Mouse (Mus musculus): ENCODE results near the gene Tnnt2.

The Tnnt2 gene

DNA sequence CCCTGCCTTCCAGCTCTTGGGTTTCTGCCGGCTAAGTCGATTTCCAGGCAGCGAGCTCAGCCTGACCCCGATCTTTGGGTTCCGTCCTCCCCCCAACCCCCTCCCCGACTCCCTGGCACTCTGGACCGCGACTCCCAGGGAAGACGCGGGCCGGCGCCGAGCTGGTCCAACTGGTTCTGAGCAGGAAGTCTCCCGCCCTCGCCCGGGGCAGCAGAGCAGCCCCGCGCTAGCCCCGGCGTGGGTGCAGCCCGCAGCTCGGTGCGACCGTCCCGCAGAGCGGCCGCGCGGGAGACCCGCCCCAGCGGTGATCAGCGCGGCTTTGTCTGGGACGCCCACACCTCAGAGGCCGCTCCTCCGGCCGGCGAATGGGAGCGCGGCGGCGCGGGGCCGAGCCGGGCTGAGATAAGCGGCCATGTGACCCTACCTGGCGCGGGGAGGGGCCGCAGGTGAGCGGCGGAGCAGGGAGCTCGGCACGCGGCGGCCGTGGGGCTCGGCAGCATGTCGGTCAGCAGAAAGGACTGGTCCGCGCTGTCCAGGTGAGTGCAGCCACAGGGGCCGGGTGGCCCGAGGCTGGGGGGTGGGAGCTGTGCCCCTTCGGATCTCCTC is 17.6 kb upstream of the Tnnt2 start, which contains the start of gene Lad1:
TSS of gene Lad1 (plus strand) at position 118 of the 606 bp plus-strand sequence.
- DNase-seq (ENCODE audit: low spot score in 2 of 2), result no peak

DNA sequence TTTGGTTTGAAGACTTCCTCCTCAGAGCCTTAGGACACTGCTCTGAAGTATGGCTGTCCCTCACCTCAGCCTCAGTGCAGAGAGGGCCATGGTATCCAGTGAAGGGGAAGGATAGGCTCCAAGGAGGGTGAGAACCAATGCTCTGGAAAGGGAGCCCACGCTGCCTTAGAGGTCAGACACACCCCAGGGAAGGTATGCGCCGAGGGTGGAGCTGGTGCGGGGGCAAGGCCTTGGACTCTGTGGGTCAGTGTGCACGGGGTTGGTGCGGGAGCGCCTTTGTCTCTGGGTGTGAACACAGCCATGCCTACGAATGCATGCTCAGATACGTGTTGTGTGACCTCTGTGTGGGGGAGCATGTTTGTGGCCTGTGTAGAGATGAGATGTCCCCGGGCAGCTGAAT is 16.1 kb upstream of the Tnnt2 start:
- DNase-seq (ENCODE audit: low spot score in 2 of 2), result no peak

GRCm38 (mm10) chr1:135820736-135821364 is 15.3 kb upstream of the Tnnt2 start:
- no peak for DNase-seq (ENCODE audit: low spot score in 2 of 2)

DNA sequence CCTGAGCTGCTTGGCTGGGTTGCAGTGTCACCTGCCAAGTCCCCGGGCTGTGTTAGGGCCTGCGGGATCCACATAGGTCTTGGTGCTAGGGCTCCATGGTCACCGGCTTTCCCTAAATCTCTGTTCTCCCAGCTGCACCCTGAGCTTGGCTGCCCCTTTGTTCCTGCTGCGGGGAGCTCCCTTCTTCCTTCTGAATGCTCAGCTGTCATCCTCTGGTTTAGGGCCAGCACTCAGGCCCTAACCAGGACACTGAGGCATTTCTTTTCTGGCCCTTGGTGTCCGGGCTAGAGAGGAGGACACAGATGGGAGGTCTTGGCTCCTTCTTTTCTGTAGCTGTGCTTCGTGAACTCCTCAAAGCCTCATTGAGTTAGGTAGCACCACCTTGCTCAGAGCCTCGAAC is 14.4 kb upstream of the Tnnt2 start:
- DNase-seq (ENCODE audit: low spot score in 2 of 2), result no peak

GRCm38 (mm10) chr1:135828918-135829317 is 7.2 kb upstream of the Tnnt2 start:
- DNase-seq (ENCODE audit: low spot score in 2 of 2), result peak in 1 of 2 experiments; percentile 29

DNA sequence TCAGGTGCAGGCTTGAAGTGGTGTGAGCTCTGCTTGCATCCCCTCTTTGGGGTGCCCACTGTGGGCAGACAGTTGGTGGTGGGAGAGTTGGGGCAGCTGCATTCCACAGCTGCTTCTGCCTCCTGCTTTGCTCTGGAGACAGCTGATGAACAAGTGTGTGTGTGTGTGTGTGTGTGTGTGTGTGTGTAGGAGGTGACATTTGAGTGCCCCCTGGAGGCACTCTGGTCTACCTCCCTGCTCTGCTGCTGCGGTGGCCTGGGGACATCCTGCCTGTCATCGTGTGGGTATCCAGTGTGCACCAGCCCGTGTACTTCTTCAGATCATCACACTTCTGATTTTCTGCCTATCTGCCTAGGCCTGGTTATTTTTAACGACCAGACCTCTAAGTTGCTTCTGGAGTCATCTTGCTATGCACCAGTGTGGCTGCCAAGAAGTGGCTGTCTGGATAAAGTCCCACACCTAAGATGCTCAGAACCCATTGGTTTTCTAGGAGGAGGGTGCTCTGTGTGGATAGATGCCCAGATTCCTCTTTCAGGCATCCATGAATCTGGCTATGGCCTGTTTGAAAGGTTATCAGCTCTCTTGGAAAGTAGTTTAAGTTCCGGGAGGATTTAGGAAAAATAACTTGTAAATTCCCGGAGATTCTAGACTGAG is 1.8 kb upstream of the Tnnt2 start:
- DNase-seq (ENCODE audit: low spot score in 2 of 2), result no peak

DNA sequence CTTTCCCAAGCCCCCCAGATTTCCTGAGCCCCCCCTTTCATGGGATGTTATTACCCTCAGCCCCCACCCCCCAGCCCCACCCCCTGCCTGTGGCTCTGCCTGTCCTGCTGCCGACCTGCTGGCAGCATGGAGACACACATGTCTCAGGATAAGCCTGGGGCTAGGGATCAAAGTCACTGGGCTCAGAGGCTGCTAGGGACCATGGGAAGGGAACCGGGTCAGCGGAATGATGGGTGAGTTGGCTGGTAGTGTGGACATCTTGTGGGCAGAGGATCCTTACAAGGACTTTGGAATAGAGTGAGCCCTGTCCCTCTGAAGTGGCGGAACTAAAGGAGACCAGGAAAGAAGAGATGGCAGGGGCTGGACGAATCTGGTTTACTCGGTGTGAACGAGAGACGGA is 1.2 kb upstream of the Tnnt2 start:
- DNase-seq (ENCODE audit: low spot score in 2 of 2), result no peak

- no peak for DNase-seq (ENCODE audit: low spot score in 2 of 2)
Measured at GRCm38 (mm10) chr1:135838626-135839025, 2.5 kb downstream of the Tnnt2 start.

GRCm38 (mm10) chr1:135839065-135839464 is 2.9 kb downstream of the Tnnt2 start:
- no peak for DNase-seq (ENCODE audit: low spot score in 2 of 2)

- no peak for DNase-seq (ENCODE audit: low spot score in 2 of 2)
Measured at GRCm38 (mm10) chr1:135840675-135841395, 4.7 kb downstream of the Tnnt2 start.

DNA sequence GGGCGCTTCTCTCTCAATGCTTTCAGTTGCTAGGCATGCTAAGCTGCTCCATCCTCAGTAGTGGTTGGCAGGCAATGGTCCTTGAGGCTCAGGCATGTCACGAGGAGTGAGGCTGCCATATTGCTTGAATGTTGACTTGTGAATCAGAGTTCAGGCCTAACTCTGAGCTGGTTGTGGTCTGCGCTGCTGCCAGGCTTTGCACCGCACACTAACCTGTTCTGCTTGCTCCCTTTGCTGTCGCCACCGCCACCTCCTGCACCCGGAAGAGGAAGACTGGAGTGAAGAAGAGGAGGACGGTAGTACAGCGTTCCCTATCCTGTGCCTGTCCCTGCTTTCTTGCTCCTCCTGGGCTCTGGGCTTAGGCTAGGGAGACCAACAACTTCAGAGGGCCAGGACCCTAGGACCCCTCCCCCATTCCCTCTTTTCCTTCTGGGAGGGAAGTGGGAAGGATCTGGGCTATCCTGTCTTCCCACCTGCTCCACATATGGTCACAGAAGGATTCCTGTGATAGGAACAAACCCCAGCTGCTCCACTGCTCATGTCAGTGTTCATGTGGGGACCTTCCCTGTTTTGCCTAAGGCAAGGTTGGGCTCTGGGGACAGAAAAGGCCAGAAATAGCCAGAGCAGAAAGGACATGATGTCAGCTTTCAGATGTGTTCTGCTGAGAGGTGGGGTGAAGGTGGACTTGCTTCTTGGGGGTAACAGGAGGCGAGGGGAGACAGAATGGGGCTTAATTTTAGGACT is 7.5 kb downstream of the Tnnt2 start:
- no peak for DNase-seq (ENCODE audit: low spot score in 2 of 2)

DNA sequence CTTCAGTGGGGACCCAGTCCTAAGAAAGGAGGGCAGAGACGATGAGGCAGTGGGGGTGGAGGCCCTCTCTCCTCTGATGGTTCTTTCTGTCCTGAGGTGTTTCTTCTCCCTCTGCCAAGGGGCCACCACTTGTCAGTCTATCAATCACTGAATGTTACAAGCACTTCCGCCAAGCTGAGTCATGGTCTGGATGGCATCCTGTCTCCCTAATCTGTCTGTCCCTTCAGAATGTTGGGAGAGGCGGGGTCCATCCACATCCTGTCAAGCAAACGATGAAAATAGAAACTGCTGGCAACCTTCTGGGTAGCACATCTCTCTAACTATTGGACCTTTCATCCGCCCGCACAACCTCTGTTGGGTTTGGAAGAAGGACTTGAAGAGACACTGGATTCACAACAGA is 8.3 kb downstream of the Tnnt2 start:
- DNase-seq (ENCODE audit: low spot score in 2 of 2), result no peak

- DNase-seq (ENCODE audit: low spot score in 2 of 2), result no peak
Measured at GRCm38 (mm10) chr1:135846632-135847031, 10.5 kb downstream of the Tnnt2 start.

DNA sequence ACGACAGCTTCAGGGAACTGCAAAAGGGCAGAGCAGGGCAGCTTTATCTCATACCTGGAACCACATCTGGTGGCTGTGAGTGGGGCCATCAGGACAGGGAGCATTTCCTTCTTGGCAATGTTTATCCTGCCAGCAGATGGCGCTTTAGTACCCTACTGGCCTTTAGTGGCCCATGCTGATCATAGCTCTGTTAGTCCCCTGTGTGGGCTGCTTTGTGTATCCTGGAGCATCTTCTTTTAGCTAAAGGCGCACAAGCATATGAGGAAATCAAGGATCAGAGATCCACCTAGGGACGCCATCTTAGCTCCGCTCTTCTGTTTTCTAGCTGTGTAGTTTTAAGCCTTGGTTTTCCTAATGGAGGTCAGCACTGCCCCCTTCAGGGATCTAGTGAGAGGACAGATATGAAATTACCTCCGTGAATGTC is 11.0 kb downstream of the Tnnt2 start:
- peak; percentile 39 to 75 for DNase-seq (ENCODE audit: low spot score in 2 of 2)

DNA sequence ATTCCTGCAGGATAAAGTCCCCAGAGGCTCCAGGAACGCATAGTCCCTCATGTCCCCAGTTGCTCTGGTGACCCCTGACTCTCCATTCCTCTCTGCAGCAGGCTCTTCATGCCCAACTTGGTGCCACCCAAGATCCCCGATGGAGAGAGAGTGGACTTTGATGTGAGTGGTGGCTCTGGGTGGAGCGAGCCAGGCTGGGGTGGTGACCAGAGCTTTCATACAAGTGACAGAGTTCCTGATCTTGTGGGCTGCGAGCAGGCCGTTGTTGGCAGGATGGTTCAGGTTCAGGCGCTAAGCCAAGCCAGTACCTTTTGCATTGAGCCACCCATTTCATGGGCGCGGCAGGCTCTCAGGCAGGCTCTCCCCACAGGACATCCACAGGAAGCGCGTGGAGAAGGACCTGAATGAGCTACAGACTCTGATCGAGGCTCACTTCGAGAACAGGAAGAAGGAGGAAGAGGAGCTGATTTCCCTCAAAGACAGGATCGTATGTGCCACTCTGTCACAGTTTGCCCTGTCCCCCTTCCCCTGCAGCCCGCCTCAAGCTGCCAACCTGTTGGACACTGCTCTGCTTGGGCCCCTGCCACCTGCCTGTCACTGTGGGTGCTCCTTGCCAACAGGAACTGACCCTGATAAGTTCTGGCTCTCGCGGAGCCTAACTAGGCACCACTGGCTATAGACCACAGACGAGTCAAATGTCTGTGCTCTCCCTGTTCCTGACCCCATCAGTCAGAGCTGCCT is 11.6 kb downstream of the Tnnt2 start:
- DNase-seq (ENCODE audit: low spot score in 2 of 2), result no peak

- DNase-seq (ENCODE audit: low spot score in 2 of 2), result peak in 1 of 2 experiments; percentile 29
Measured at GRCm38 (mm10) chr1:135850722-135851512, 14.8 kb downstream of the Tnnt2 start.

DNA sequence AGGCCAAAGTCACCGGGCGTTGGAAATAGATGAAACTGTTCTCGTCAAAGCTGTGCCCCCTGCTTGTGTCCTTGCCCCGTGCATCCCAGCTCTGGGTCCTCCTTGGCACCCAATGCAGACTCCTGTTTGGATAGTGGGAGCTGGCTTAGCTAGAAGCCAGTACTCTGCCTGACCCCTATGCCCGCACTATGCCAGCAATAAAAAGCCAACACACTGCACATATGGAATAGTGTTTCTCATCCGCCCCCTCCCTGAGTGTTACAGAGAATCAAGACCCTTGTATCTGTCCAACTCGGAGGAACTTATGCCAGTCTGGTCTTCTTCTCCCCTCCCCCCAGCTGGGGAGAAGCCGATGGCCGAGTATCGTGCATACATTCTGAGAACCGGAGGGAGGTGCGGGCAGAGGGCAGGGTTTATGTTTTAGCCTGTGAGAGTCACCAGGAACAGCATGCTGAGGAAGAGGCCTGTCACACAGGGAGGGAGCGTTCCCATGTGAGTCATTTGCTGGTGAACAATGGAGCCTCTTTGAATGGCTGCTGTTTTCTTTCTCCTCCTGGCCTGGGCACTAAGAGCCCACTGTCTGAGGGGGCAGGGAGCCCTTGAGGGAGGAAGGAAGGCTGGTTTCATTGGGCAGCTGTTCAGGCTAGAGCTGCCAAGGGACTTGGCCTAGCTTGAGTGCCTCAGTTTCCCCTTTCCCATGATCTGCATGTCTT is 16.0 kb downstream of the Tnnt2 start:
- DNase-seq (ENCODE audit: low spot score in 2 of 2), result no peak

GRCm38 (mm10) chr1:135853200-135853599 is 17.0 kb downstream of the Tnnt2 start:
- no peak for DNase-seq (ENCODE audit: low spot score in 2 of 2)

GRCm38 (mm10) chr1:135854591-135855343 is 18.6 kb downstream of the Tnnt2 start:
- no peak for DNase-seq (ENCODE audit: low spot score in 2 of 2)
